Mouse (Mus musculus): ENCODE results near the gene Fgf7.

DNA sequence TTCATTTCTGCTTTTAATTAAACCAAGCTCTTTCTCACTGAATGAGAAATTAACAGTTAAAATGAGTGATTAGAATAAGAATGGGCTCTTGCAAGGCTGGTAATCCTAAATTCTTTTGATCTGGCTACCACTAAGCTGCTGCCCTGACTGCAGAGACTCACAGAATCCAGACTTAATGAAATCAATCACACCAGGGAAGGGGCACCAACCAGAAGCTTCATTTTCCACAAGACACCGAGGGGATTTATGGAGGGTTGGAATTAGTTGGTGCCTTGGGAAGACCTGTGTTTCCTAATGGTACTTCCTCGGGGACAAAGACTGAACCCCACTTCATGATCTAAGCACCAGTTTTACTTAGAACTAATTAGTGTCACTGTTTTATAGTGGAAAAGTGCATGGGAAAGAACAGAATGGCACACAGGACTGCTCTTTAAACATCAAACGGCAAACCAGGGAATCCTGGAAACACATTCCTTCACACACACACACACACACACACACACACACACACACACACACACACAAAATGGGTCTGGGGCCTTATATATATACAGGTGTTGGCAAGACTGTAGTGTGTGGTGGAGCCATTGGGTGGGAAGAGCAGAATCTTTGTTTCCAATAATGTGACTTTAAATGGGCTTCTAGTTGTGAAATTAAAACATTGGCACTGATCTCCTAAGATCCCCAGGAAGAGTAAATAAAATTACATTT is 18.5 kb upstream of the Fgf7 start:
- TF ChIP-seq GATA1 (IDR thresholded peaks at IDR 0.05; ENCODE audit: borderline replicate concordance, low read length) = no peak
- no peak for TF ChIP-seq FLI1 (IDR thresholded peaks at IDR 0.05; ENCODE audit: low read length)

Data from megakaryocyte, embryonic 14.5 days (primary cell).